Mouse (Mus musculus) lung, postnatal 0 days (tissue): ENCODE measurements around the gene Phf14. TPM values are rescaled to one million over a fixed set of nuclear protein-coding genes. Genes with fewer than 3 reads are reported as not detected.

ENCODE experiments used
- ATAC-seq: fragments of 200-750 bp; cut with Nextera tagmentation; 2 replicates; pipeline ENCODE4 v1.8.0; 2017; ENCODE audit warnings: moderate library complexity
- DNase-seq: peaks from one replicate; pipeline ENCODE4 v3.0.0-alpha.2; 2016; ENCODE audit warnings: low spot score
- H3K27ac ChIP-seq: fragments of 300-500 bp; sonication (generic); 2 replicates; pipeline ENCODE4 v1.5.1; 2014; ENCODE audit warnings: antibody characterized with exemption, mild to moderate bottlenecking, low read length, mixed read lengths
- H3K27me3 ChIP-seq: fragments of 300-500 bp; sonication (generic); replicated peaks from 2 replicates; pipeline ENCODE4 v1.6.1; 2014; ENCODE audit warnings: low read length, mixed read lengths; ENCODE audit not compliant: insufficient read depth
- H3K36me3 ChIP-seq: fragments of 300-500 bp; sonication (generic); 2 replicates; pipeline ENCODE4 v1.6.1; 2014; ENCODE audit warnings: low read length, mixed read lengths; ENCODE audit not compliant: insufficient read depth
- H3K4me1 ChIP-seq: fragments of 300-500 bp; sonication (generic); 2 replicates; pipeline ENCODE4 v1.6.1; 2014; ENCODE audit warnings: antibody characterized with exemption, low read depth, low read length, mixed read lengths; ENCODE audit not compliant: insufficient read depth
- H3K4me2 ChIP-seq: fragments of 300-500 bp; sonication (generic); replicated peaks from 2 replicates; pipeline ENCODE4 v1.6.1; 2014; ENCODE audit warnings: low read depth, mild to moderate bottlenecking, low read length, moderate library complexity, mixed read lengths
- H3K4me3 ChIP-seq: fragments of 300-500 bp; sonication (generic); 2 replicates; pipeline ENCODE4 v1.5.1; 2014; ENCODE audit warnings: low read depth, low read length
- H3K9ac ChIP-seq: fragments of 300-500 bp; sonication (generic); replicated peaks from 2 replicates; pipeline ENCODE4 v1.6.1; 2014; ENCODE audit warnings: low read depth, mild to moderate bottlenecking
- H3K9me3 ChIP-seq: fragments of 300-500 bp; sonication (generic); 2 replicates; pipeline ENCODE4 v1.6.1; 2016; ENCODE audit warnings: low read length, mixed read lengths
- CTCF ChIP-seq: IDR thresholded peaks from 2 replicates; pipeline ENCODE4 v1.5.1; 2016; ENCODE audit warnings: antibody characterized with exemption, mild to moderate bottlenecking
- EP300 ChIP-seq: IDR thresholded peaks from 2 replicates; pipeline ENCODE4 v1.6.1; 2016; ENCODE audit warnings: antibody characterized with exemption, mild to moderate bottlenecking, control low read depth
- WGBS: fragments of 180-500 bp; shearing (Covaris S2); extraction: QIAGEN DNeasy Blood & Tissue Kit; methylation state at CpG from one replicate; pipeline ENCODE4 v1.1.7; 2014; 5-methylcytosine and 5-hydroxymethylcytosine counted together
- polyA plus RNA-seq: library from polyadenylated mRNA; unstranded; fragments of >200 nt; fragmentation: Nextera tagmentation; extraction: Ambion mirVana; gene quantifications from 2 replicates; pipeline ENCODE4 v1.2.1, GENCODE M21; 2015

Gene Phf14
- polyA plus RNA-seq, 1 experiment from 2014 or later, result 50.0 TPM

GRCm38 (mm10) chr6:12059971-12060370, 152.4 kb downstream of the Phf14 start:
- WGBS, result 76% methylated on average over 7 of the region's 7 CpGs
- no peak overlapping the region for H3K4me3 ChIP-seq
- TF ChIP-seq CTCF, result no peak
- TF ChIP-seq EP300, result no peak
- no peak overlapping the region for H3K4me2 ChIP-seq
- ATAC-seq (no peak), DNase-seq (no peak)
- H3K4me1 ChIP-seq, result no peaks in the 10 kb centered on the region
- no peak overlapping the region for H3K9ac ChIP-seq
- no peak overlapping the region for H3K27ac ChIP-seq
- no peaks in the 10 kb centered on the region for H3K36me3 ChIP-seq
- H3K27me3 ChIP-seq, result no peaks in the 10 kb centered on the region
- H3K9me3 ChIP-seq, result no peaks in the 10 kb centered on the region

- H3K27ac ChIP-seq, result no peak overlapping the region
- H3K4me1 ChIP-seq, result no peaks in the 10 kb centered on the region
- no peaks in the 10 kb centered on the region for H3K27me3 ChIP-seq
- no peak overlapping the region for H3K4me2 ChIP-seq
- no peak overlapping the region for H3K4me3 ChIP-seq
- 67% methylated on average over 9 of the region's 9 CpGs for WGBS
- ATAC-seq (no peak), DNase-seq (no peak)
- TF ChIP-seq EP300 (no peak), CTCF (no peak)
- H3K9ac ChIP-seq, result no peak overlapping the region
- H3K9me3 ChIP-seq, result no peaks in the 10 kb centered on the region
- no peaks in the 10 kb centered on the region for H3K36me3 ChIP-seq
Observed at GRCm38 (mm10) chr6:12060452-12061140, 153.0 kb downstream of the Phf14 start.

- Histone ChIP-seq H3K27me3 (no peaks in the 10 kb centered on the region), H3K4me1 (no peaks in the 10 kb centered on the region), H3K9me3 (no peaks in the 10 kb centered on the region), H3K4me3 (no peak overlapping the region), H3K4me2 (no peak overlapping the region), H3K27ac (no peak overlapping the region), H3K36me3 (no peaks in the 10 kb centered on the region), H3K9ac (no peak overlapping the region)
- no peak for DNase-seq
- 81% methylated on average over 4 of the region's 4 CpGs for WGBS
- no peak for TF ChIP-seq CTCF
- no peak for TF ChIP-seq EP300
- no peak for ATAC-seq
Observed at GRCm38 (mm10) chr6:12067956-12068355, 160.3 kb downstream of the Phf14 start.

DNA sequence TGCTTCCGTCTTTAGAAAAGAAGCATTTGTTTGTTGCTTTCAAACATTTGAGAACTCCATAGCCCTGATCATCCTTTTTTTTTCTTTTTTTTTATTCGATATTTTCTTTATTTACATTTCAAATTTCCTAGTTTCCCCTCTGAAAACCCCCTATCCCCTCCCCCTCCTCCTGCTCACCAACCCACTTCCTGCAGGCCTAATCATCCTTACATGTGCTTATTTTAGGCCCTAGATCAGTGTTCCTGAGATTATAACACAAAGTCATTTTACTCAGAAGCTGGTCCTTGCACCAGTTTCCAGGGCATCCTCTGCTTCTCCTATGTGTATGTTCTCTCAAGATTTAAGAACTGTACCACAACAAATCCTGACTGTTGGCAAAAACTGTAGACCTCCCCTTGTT, 161.7 kb downstream of the Phf14 start:
- Histone ChIP-seq H3K36me3 (no peaks in the 10 kb centered on the region), H3K9ac (no peak overlapping the region), H3K4me2 (no peak overlapping the region), H3K4me1 (no peaks in the 10 kb centered on the region), H3K27me3 (no peaks in the 10 kb centered on the region), H3K27ac (no peak overlapping the region), H3K9me3 (no peaks in the 10 kb centered on the region), H3K4me3 (no peak overlapping the region)
- TF ChIP-seq CTCF, result no peak
- TF ChIP-seq EP300, result no peak
- no peak for DNase-seq
- 60% methylated on average over 2 of the region's 2 CpGs for WGBS
- no peak for ATAC-seq

DNA sequence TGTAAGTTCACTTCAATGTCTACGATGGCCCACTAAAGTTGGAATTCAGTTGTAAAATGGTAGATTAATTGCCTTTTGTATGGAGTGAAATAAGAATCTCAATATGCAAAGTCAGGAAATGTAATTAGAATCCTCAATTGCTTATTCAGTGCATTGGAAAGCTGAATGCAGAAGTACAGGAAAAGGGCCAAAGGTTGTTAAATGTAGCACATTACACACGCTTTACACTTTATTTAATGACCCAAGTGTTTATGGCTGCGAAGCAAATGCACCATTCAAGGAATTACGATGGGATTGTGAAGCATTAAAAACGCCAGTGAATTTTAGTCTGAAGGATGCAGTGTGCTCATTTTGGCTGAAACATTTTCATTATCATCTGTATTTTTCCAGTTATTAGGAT, 167.0 kb downstream of the Phf14 start:
- Histone ChIP-seq H3K4me2 (no peak overlapping the region), H3K4me1 (no peaks in the 10 kb centered on the region), H3K36me3 (no peaks in the 10 kb centered on the region), H3K27me3 (no peaks in the 10 kb centered on the region), H3K9ac (no peak overlapping the region), H3K9me3 (no peaks in the 10 kb centered on the region), H3K27ac (no peak overlapping the region), H3K4me3 (no peak overlapping the region)
- DNase-seq (no peak), ATAC-seq (no peak)
- WGBS, result 92% methylated on average over 5 of the region's 5 CpGs
- no peak for TF ChIP-seq EP300
- no peak for TF ChIP-seq CTCF

DNA sequence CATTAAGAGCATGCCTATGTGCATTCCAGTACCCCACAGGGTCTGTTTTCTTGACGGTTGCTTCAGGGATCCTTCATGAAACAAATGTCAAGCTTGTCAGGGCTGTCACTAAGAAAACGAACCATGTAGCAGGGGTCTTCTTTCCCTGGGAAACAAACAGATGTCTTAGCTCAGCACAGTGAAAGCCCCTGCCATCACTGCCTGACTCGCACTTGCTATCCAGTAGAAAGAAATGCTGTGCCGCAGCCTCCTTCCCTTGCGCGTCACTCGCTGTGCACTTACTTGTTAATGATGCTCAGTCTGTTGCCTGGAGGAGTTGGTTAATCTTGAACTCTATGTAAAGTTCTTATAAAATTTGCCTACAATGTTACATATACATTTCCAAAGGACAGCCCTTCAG, 169.7 kb downstream of the Phf14 start:
- no peaks in the 10 kb centered on the region for H3K27me3 ChIP-seq
- no peak overlapping the region for H3K4me3 ChIP-seq
- H3K27ac ChIP-seq, result no peak overlapping the region
- ATAC-seq, result no peak
- no peaks in the 10 kb centered on the region for H3K36me3 ChIP-seq
- TF ChIP-seq CTCF (no peak), EP300 (no peak)
- H3K4me1 ChIP-seq, result no peaks in the 10 kb centered on the region
- no peak for DNase-seq
- WGBS, result 57% methylated on average over 7 of the region's 7 CpGs
- no peak overlapping the region for H3K9ac ChIP-seq
- no peaks in the 10 kb centered on the region for H3K9me3 ChIP-seq
- no peak overlapping the region for H3K4me2 ChIP-seq
